Mouse (Mus musculus): ENCODE measurements around the gene Fzd4. TPM values are rescaled to one million over a fixed set of nuclear protein-coding genes. Genes with fewer than 3 reads are reported as not detected.

The Fzd4 gene
- polyA plus RNA-seq, 1 experiment from 2014 or later = 1.3 TPM

GRCm38 (mm10) chr7:89388981-89389380 is 15.2 kb upstream of the Fzd4 start:
- Histone ChIP-seq H3K4me2 (replicated peaks) (no peak overlapping the region), H3K9ac (replicated peaks) (no peak overlapping the region), H3K27ac (replicated peaks) (no peak overlapping the region), H3K9me3 (no peaks in the 10 kb centered on the region), H3K4me1 (no peaks in the 10 kb centered on the region), H3K4me3 (no peak overlapping the region), H3K36me3 (no peaks in the 10 kb centered on the region), H3K27me3 (no peaks in the 10 kb centered on the region)
- WGBS = 82% methylated on average over 3 of the region's 3 CpGs
- ATAC-seq (replicated peaks) = no peak

- Histone ChIP-seq H3K9ac (replicated peaks) (no peak overlapping the region), H3K36me3 (no peaks in the 10 kb centered on the region), H3K27me3 (no peaks in the 10 kb centered on the region), H3K4me3 (no peak overlapping the region), H3K4me1 (no peaks in the 10 kb centered on the region), H3K9me3 (no peaks in the 10 kb centered on the region), H3K4me2 (replicated peaks) (no peak overlapping the region), H3K27ac (replicated peaks) (no peak overlapping the region)
- WGBS = 76% methylated on average over 2 of the region's 2 CpGs
- ATAC-seq (replicated peaks) = no peak
Observed at GRCm38 (mm10) chr7:89390660-89391059, 13.5 kb upstream of the Fzd4 start.

GRCm38 (mm10) chr7:89391281-89391680 is 12.9 kb upstream of the Fzd4 start:
- no peak for ATAC-seq (replicated peaks)

GRCm38 (mm10) chr7:89391831-89392230 is 12.3 kb upstream of the Fzd4 start:
- H3K27ac ChIP-seq (replicated peaks) = no peak overlapping the region
- no peaks in the 10 kb centered on the region for H3K27me3 ChIP-seq
- 74% methylated on average over 4 of the region's 4 CpGs for WGBS
- no peaks in the 10 kb centered on the region for H3K4me1 ChIP-seq
- H3K9me3 ChIP-seq = no peaks in the 10 kb centered on the region
- no peak for ATAC-seq (replicated peaks)
- H3K36me3 ChIP-seq = no peaks in the 10 kb centered on the region
- H3K4me2 ChIP-seq (replicated peaks) = no peak overlapping the region
- H3K9ac ChIP-seq (replicated peaks) = no peak overlapping the region
- no peak overlapping the region for H3K4me3 ChIP-seq

More at GRCm38 (mm10) chr7:89391281-89391680, 12.9 kb upstream of the Fzd4 start:
- no peak overlapping the region for H3K27ac ChIP-seq (replicated peaks)
- H3K9me3 ChIP-seq = no peaks in the 10 kb centered on the region
- no peaks in the 10 kb centered on the region for H3K4me1 ChIP-seq
- H3K4me2 ChIP-seq (replicated peaks) = no peak overlapping the region
- no peak overlapping the region for H3K9ac ChIP-seq (replicated peaks)
- H3K36me3 ChIP-seq = no peaks in the 10 kb centered on the region
- 89% methylated on average over 3 of the region's 3 CpGs for WGBS
- H3K4me3 ChIP-seq = no peak overlapping the region
- no peaks in the 10 kb centered on the region for H3K27me3 ChIP-seq

GRCm38 (mm10) chr7:89392388-89392787 is 11.8 kb upstream of the Fzd4 start:
- no peak overlapping the region for H3K4me3 ChIP-seq
- no peak overlapping the region for H3K9ac ChIP-seq (replicated peaks)
- H3K27ac ChIP-seq (replicated peaks) = no peak overlapping the region
- no peaks in the 10 kb centered on the region for H3K27me3 ChIP-seq
- no peaks in the 10 kb centered on the region for H3K9me3 ChIP-seq
- whole genome bisulfite sequencing = 74% methylated on average over 4 of the region's 4 CpGs
- ATAC-seq (replicated peaks) = no peak
- no peaks in the 10 kb centered on the region for H3K36me3 ChIP-seq
- no peak overlapping the region for H3K4me2 ChIP-seq (replicated peaks)
- no peaks in the 10 kb centered on the region for H3K4me1 ChIP-seq

GRCm38 (mm10) chr7:89392825-89393224 is 11.3 kb upstream of the Fzd4 start:
- Histone ChIP-seq H3K9ac (replicated peaks) (no peak overlapping the region), H3K27ac (replicated peaks) (no peak overlapping the region), H3K27me3 (no peaks in the 10 kb centered on the region), H3K4me1 (no peaks in the 10 kb centered on the region), H3K4me2 (replicated peaks) (no peak overlapping the region), H3K36me3 (no peaks in the 10 kb centered on the region), H3K4me3 (no peak overlapping the region), H3K9me3 (no peaks in the 10 kb centered on the region)
- no peak for ATAC-seq (replicated peaks)
- 96% methylated on average over 1 of the region's 1 CpGs for WGBS

GRCm38 (mm10) chr7:89395399-89395798 is 8.8 kb upstream of the Fzd4 start:
- H3K4me2 ChIP-seq (replicated peaks) = no peak overlapping the region
- no peak overlapping the region for H3K4me3 ChIP-seq
- no peaks in the 10 kb centered on the region for H3K27me3 ChIP-seq
- H3K4me1 ChIP-seq = no peaks in the 10 kb centered on the region
- WGBS = 86% methylated on average over 1 of the region's 1 CpGs
- H3K27ac ChIP-seq (replicated peaks) = no peak overlapping the region
- no peaks in the 10 kb centered on the region for H3K9me3 ChIP-seq
- H3K36me3 ChIP-seq = no peaks in the 10 kb centered on the region
- no peak for ATAC-seq (replicated peaks)
- no peak overlapping the region for H3K9ac ChIP-seq (replicated peaks)

- ATAC-seq (replicated peaks) = no peak
- Histone ChIP-seq H3K27me3 (no peaks in the 10 kb centered on the region), H3K9me3 (no peaks in the 10 kb centered on the region), H3K27ac (replicated peaks) (no peak overlapping the region), H3K4me3 (no peak overlapping the region), H3K9ac (replicated peaks) (no peak overlapping the region), H3K4me1 (peaks cover 5% of the 10 kb centered on the region), H3K4me2 (replicated peaks) (no peak overlapping the region), H3K36me3 (no peaks in the 10 kb centered on the region)
- WGBS = 68% methylated on average over 8 of the region's 8 CpGs
Observed at GRCm38 (mm10) chr7:89396386-89396785, 7.8 kb upstream of the Fzd4 start.

GRCm38 (mm10) chr7:89397837-89398534 is 6.2 kb upstream of the Fzd4 start:
- Histone ChIP-seq H3K27me3 (0 out of 2 replicates have a peak, but pooled peaks cover 8% of the 10 kb centered on the region), H3K4me2 (replicated peaks) (no peak overlapping the region), H3K9ac (replicated peaks) (no peak overlapping the region), H3K9me3 (no peaks in the 10 kb centered on the region), H3K4me1 (peaks cover 10% of the 10 kb centered on the region), H3K36me3 (no peaks in the 10 kb centered on the region), H3K4me3 (no peak overlapping the region), H3K27ac (replicated peaks) (no peak overlapping the region)
- WGBS = 77% methylated on average over 3 of the region's 3 CpGs
- no peak for ATAC-seq (replicated peaks)

- Histone ChIP-seq H3K9ac (replicated peaks) (no peak overlapping the region), H3K4me2 (replicated peaks) (no peak overlapping the region), H3K36me3 (no peaks in the 10 kb centered on the region), H3K27ac (replicated peaks) (no peak overlapping the region), H3K9me3 (no peaks in the 10 kb centered on the region), H3K27me3 (0 out of 2 replicates have a peak, but pooled peaks cover 15% of the 10 kb centered on the region), H3K4me1 (peaks cover 23% of the 10 kb centered on the region), H3K4me3 (no peak overlapping the region)
- WGBS = 15% methylated on average over 2 of the region's 2 CpGs
- ATAC-seq (replicated peaks) = no peak
Observed at GRCm38 (mm10) chr7:89400721-89401120, 3.4 kb upstream of the Fzd4 start.

GRCm38 (mm10) chr7:89401136-89401858 is 2.9 kb upstream of the Fzd4 start:
- Histone ChIP-seq H3K4me2 (replicated peaks) (no peak overlapping the region), H3K9me3 (no peaks in the 10 kb centered on the region), H3K9ac (replicated peaks) (no peak overlapping the region), H3K4me1 (peaks cover 23% of the 10 kb centered on the region), H3K27me3 (0 out of 2 replicates have a peak, but pooled peaks cover 15% of the 10 kb centered on the region), H3K4me3 (no peak overlapping the region), H3K36me3 (no peaks in the 10 kb centered on the region), H3K27ac (replicated peaks) (no peak overlapping the region)
- ATAC-seq (replicated peaks) = no peak
- WGBS = 23% methylated on average over 11 of the region's 11 CpGs

GRCm38 (mm10) chr7:89401936-89402335 is 2.2 kb upstream of the Fzd4 start:
- Histone ChIP-seq H3K4me2 (replicated peaks) (no peak overlapping the region), H3K9me3 (no peaks in the 10 kb centered on the region), H3K4me3 (no peak overlapping the region), H3K9ac (replicated peaks) (no peak overlapping the region), H3K36me3 (no peaks in the 10 kb centered on the region), H3K4me1 (peaks cover 23% of the 10 kb centered on the region), H3K27ac (replicated peaks) (no peak overlapping the region), H3K27me3 (0 out of 2 replicates have a peak, but pooled peaks cover 15% of the 10 kb centered on the region)
- ATAC-seq (replicated peaks) = no peak
- 84% methylated on average over 3 of the region's 3 CpGs for WGBS
